ENCODE assay signal across 14 mouse cellular contexts in the genomic region with DNA sequence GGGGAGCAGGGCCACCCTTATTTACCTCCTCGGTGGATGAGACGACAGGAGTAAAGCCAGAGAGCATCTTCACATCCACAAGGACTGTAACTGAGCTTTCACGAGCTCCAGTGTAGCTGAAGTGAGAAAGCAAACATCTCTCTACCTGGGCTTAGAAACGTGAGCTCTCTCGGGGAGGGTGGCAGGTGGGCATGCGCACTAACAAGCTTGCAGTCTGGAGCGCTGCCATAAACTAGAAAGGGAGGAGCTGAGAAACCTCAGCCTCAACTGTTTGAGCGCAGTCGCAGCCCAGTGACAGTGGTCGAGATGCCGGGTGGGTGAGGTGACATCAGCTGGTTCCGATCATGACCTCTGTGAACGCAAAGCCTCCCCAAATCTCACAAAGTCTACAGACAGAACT. TPM values are rescaled to one million over a fixed set of nuclear protein-coding genes. Genes with fewer than 3 reads are reported as not detected.
DNase-seq lines count a peak whose midpoint lies in the region; TF ChIP-seq lines count a peak whose summit lies in the region.
"Had no signal": no experiment of that assay in that cellular context is flagged by ENCODE, and none has a peak within 500 bp of the region (broad histone marks: within the 10 kb centered on the region; RNA-seq: fewer than 3 reads in every experiment).

No protein-coding gene starts in this region.

- H3K27ac ChIP-seq in cortical plate, adult 2 months (ENCODE audit: insufficient read depth, low read length) = no peak overlapping the region
- no peak overlapping the region for H3K27ac ChIP-seq in limb, embryonic 10.5 days
- H3K27ac ChIP-seq: limb, embryonic 13.5 days had no signal

- H3K4me3 ChIP-seq in cortical plate, adult 2 months (ENCODE audit: insufficient read depth, low read length) = peak overlapping the region; percentile 40
- no peak overlapping the region for H3K4me3 ChIP-seq in limb, embryonic 10.5 days
- H3K4me3 ChIP-seq: limb, embryonic 13.5 days had no signal

- 0 out of 2 replicates have a peak, but pooled peaks have one; percentile 38 for TF ChIP-seq POLR2A in cortical plate, adult 2 months (IDR thresholded peaks at IDR 0.05; ENCODE audit: extremely low read depth, insufficient read depth, low read length)

- 75% methylated on average over 13 of the region's 13 CpGs for WGBS in limb, embryonic 10.5 days

- H3K36me3 ChIP-seq in limb, embryonic 10.5 days = no peaks in the 10 kb centered on the region
- H3K36me3 ChIP-seq: limb, embryonic 13.5 days had no signal

- intact Hi-C loops in left cerebral cortex, postnatal 25 days (cut with DNase I) = no loop called here

- peak; percentile 4 to 24 for DNase-seq in layer of hippocampus, adult 18-20 months (ENCODE audit: low spot score in 2 of 2)
- DNase-seq in layer of hippocampus, adult 9-10 months (ENCODE audit: low spot score) = no peak
- peak; percentile 20 to 43 for DNase-seq in left cerebral cortex, postnatal 25 days (ENCODE audit: low spot score in 2 of 2)
- peak; percentile 26 for DNase-seq in right cerebral cortex, adult 18-20 months
- no peak for DNase-seq in limb, embryonic 10.5 days (ENCODE audit: low spot score)
- DNase-seq in kidney, postnatal 36 days = no peak
- DNase-seq in heart, postnatal 4 days = no peak
- DNase-seq: thymus, postnatal 36 days had no signal

- H3K4me1 ChIP-seq in cortical plate, adult 2 months (ENCODE audit: control insufficient read depth, insufficient read depth, low read length) = no peaks in the 10 kb centered on the region
- H3K4me1 ChIP-seq in limb, embryonic 10.5 days = no peaks in the 10 kb centered on the region
- H3K4me1 ChIP-seq: limb, embryonic 13.5 days had no signal

- no peaks in the 10 kb centered on the region for H3K9me3 ChIP-seq in limb, embryonic 10.5 days (replicated peaks)
- H3K9me3 ChIP-seq: limb, embryonic 13.5 days had no signal

- H3K27me3 ChIP-seq in limb, embryonic 10.5 days (ENCODE audit: low read depth, poor library complexity, severe bottlenecking) = no peaks in the 10 kb centered on the region
- H3K27me3 ChIP-seq: limb, embryonic 13.5 days had no signal

- no peak for TF ChIP-seq CTCF in cortical plate, adult 2 months (IDR thresholded peaks at IDR 0.05; ENCODE audit: extremely low read depth, insufficient read depth, low read length)

RNA-seq across cellular contexts. Expression of a gene that starts 16.7 kb away (rescaled TPM):
- not detected for total RNA-seq in layer of hippocampus, adult 18-20 months (2021)
- 0.04 TPM in 1 of 2 replicates, not detected in the other for polyA plus RNA-seq in cortical plate, adult 2 months (2012; rRNA removed)
- total RNA-seq in left cerebral cortex, postnatal 25 days (2021) = not detected
- polyA plus RNA-seq in limb, embryonic 10.5 days (2016; fragmentation: Nextera tagmentation; extraction: Ambion mirVana) = 0.04 TPM in 1 of 2 replicates, not detected in the other
- 1 to 10 TPM; 1.1 to 2.9 TPM for total RNA-seq in heart, postnatal 4 days (2021)
- total RNA-seq: midbrain, postnatal 0 days had no signal
- polyA plus RNA-seq: cerebellum, adult 2 months; inflammation-experienced regulatory T-cells, adult 6 months; limb, embryonic 13.5 days; midbrain, postnatal 0 days had no signal

RNA-seq across cellular contexts. Expression of a gene that starts 38.2 kb away (rescaled TPM):
- 10 to 100 TPM in 1 of 2 experiments, 1 to 10 TPM in 1; 7.2 to 12.3 TPM for total RNA-seq in layer of hippocampus, adult 18-20 months (2021)
- polyA plus RNA-seq in cortical plate, adult 2 months (2012; rRNA removed) = 30.6 and 32.4 TPM in 2 replicates
- total RNA-seq in left cerebral cortex, postnatal 25 days (2021) = 10 to 100 TPM; 14.7 to 15.6 TPM
- 0.03 TPM in 1 of 2 replicates, not detected in the other for polyA plus RNA-seq in limb, embryonic 10.5 days (2016; fragmentation: Nextera tagmentation; extraction: Ambion mirVana)
- total RNA-seq in heart, postnatal 4 days (2021) = under 1 TPM in 1 of 2 experiments, not detected in 1; 0.11 TPM
- polyA plus RNA-seq: heart, embryonic 11.5 days; inflammation-experienced regulatory T-cells, adult 6 months; limb, embryonic 13.5 days had no signal

Comparison
In these comparisons a context has a peak if more than half of its experiments do, and no peak if none do; other contexts are left out.
1. DNase-seq: peak in layer of hippocampus, adult 18-20 months (2 of 2), left cerebral cortex, postnatal 25 days (2 of 2) and right cerebral cortex, adult 18-20 months (single experiment); none in layer of hippocampus, adult 9-10 months (single experiment), limb, embryonic 10.5 days (single experiment), kidney, postnatal 36 days (0 of 2) and heart, postnatal 4 days (single experiment).
2. RNA of a gene that starts 38.2 kb away (total RNA-seq): 14.7 to 15.6 TPM in left cerebral cortex, postnatal 25 days and 7.2 to 12.3 TPM in layer of hippocampus, adult 18-20 months; 0.11 TPM in heart, postnatal 4 days; every median in the first group is over 4 times any median in the second.